Mouse (Mus musculus): ENCODE data around the gene Rbms3.

GRCm38 (mm10) chr9:117368016-117368415 is 261.7 kb downstream of the Rbms3 start:
- no peak for TF ChIP-seq CTCF (IDR thresholded peaks at IDR 0.05)
- TF ChIP-seq EP300 (IDR thresholded peaks at IDR 0.05; ENCODE audit: insufficient read depth, low read depth, low read length) = no peak
- no peak for TF ChIP-seq POLR2A (IDR thresholded peaks at IDR 0.05; ENCODE audit: insufficient read depth, low read depth, low read length)
